Mouse (Mus musculus) ovary, adult 2 months (tissue): ENCODE measurements around the gene Spdl1. TPM values are rescaled to one million over a fixed set of nuclear protein-coding genes. Genes with fewer than 3 reads are reported as not detected.

Experiments used
- polyA plus RNA-seq: library from polyadenylated mRNA; depleted of rRNA; stranded (reverse); fragments of >200 nt; gene quantifications from 2 replicates; pipeline ENCODE4 v1.2.3, GENCODE M21; 2012; rRNA removed

The Spdl1 gene
- 1.3 and 1.7 TPM in 2 replicates for polyA plus RNA-seq

GRCm38 (mm10) chr11:34833318-34834086 is at the start of gene Spdl1:
TSS of gene Spdl1 (minus strand) at chr11:34833641.

GRCm38 (mm10) chr11:34783587-34784043 is 49.8 kb downstream of the Spdl1 start, which contains the start of gene Dock2:
TSS of gene Dock2 (minus strand) at chr11:34783892.

Other genes with a start within 250 kb of the Spdl1 start
- gene Dock2, start 49.7 kb downstream of the Spdl1 start, polyA plus RNA-seq = 1.3 and 1.5 TPM in 2 replicates